Mouse (Mus musculus) c-Kit-negative CD71-positive TER-119-positive erythroid progenitor cells, embryonic 14.5 days (primary cell): Measurements from ENCODE around the gene Olfr744.
"Not testable (repeated sequence)": the region's sequence is repeated elsewhere in the genome, so short reads cannot be mapped to it uniquely, and the experiment has no call there.

ENCODE experiments used
- DNase-seq: peaks from one replicate; pipeline ENCODE4 v3.0.0-alpha.2; 2013; ENCODE audit warnings: low read depth, low spot score

The Olfr744 gene

DNA sequence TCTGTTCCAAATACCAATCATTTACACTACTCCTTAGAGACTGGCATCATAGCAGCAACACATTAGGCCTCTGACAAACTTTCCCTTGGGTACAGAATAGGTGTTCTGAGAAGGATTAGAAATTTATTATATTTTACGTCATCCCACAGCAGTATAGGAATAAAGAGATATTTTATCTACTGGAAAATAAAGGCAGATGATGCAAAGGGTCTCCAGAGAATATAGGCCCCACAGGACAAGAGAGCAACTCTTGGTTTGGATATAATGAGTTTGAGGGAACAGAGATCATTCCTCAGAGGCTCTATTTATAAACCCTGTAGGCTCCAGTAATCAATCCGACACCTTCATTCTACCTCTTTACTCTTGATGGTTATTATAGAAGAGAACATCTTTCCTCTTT is at the start of gene Olfr744:
Gene Olfr744 (plus strand): TSS at position 301 of the 400 bp plus-strand sequence.
- no peak for DNase-seq

DNA sequence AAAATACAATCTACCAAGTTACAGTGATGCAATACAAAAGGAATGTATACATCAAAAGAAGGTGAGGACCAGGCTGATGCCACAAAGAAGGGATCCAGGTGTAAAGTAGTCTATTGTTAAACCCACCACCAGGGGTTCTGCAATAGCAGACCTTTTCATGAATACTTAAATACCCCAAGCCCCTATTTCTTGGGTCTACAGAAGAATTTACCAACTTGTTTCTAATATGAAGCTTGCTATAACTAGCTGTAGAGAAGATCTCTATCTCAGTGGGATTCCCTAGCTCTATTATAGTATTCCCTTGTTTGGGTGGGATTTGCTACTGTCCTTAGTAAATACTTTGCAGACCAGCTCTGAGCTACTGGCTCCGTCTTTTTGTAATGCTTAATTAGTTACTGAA is 41.6 kb upstream of the Olfr744 start:
- not testable (repeated sequence) for DNase-seq

DNA sequence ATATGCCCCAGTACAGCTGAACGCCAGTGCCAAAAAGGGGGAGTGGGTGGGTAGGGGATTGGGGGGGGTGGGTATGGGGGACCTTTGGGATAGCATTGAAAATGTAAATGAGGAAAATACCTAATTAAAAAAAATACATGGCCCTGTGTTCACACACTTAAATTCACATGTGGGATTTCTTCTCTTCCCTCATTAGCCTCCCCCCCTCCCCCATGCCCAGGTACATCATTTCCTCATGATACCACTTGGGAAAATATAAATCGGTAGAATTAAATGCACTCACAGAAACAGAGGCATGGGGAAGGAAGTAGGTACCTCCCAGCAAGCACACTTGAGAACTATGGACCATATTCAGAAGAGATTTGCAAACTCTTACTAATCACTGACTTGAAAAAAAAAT is 24.4 kb downstream of the Olfr744 start, which contains the start of gene Olfr745:
Gene Olfr745 (plus strand): TSS at position 301 of the 400 bp plus-strand sequence.
- DNase-seq, result no peak

DNA sequence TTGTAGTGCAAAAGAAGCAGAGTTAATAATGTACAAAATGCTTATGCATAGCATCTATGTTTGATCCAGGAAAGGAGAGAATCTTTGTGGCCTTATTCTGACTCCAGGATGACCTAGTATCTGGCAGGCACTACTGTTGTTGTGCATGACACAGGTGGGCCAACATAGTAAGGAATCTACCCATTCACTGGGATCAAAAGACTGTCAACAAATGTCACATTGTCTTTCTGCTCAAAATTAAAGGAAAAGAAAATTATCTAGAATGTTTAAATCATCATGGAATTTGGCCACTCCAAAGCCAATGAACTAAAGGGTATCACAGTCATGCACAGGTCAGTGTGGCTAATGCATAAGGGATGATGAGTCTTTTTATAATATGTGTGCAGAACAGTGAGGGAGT is 32.1 kb downstream of the Olfr744 start, which contains the start of gene Olfr746:
Gene Olfr746 (plus strand): TSS at position 301 of the 400 bp plus-strand sequence.
- no peak for DNase-seq
